Mouse (Mus musculus) hematopoietic multipotent progenitor cell, adult 10-12 weeks (in vitro differentiated cells): Measurements from ENCODE around the gene Gm8267. TPM values are rescaled to one million over a fixed set of nuclear protein-coding genes. Genes with fewer than 3 reads are reported as not detected.

Source experiments
- polyA plus RNA-seq: library from polyadenylated mRNA; stranded (reverse); fragments of >175 nt; gene quantifications from 2 replicates; pipeline ENCODE4 v1.2.3, GENCODE M21; 2012; ENCODE audit warnings: low replicate concordance

Gm8267 gene
- polyA plus RNA-seq, result not detected in 2 replicates

GRCm38 (mm10) chr14:44750240-44750639 lies at the start of gene Gm8267:
TSS of gene Gm8267 (minus strand) at chr14:44750340.

GRCm38 (mm10) chr14:44706356-44706755 lies 43.8 kb downstream of the Gm8267 start, which contains the start of gene Gm8257:
TSS of gene Gm8257 (minus strand) at chr14:44706456.

Other genes with a start within 250 kb of the Gm8267 start
- not detected in 2 replicates for gene Gm17093, start 232.1 kb downstream of the Gm8267 start, polyA plus RNA-seq
- not detected in 2 replicates for gene Gm8247, start 167.2 kb downstream of the Gm8267 start, polyA plus RNA-seq
- not detected in 2 replicates for gene Gm5624, start 122.4 kb downstream of the Gm8267 start, polyA plus RNA-seq
- gene Gm8257, start 43.9 kb downstream of the Gm8267 start, polyA plus RNA-seq, result not detected in 2 replicates
- not detected in 2 replicates for gene Ptgdr, start 109.0 kb upstream of the Gm8267 start, polyA plus RNA-seq
- gene Ptger2, start 237.9 kb upstream of the Gm8267 start, polyA plus RNA-seq, result 1.4 and 1.7 TPM in 2 replicates